Mouse (Mus musculus) bone marrow, adult 2 months (tissue): ENCODE data around the gene Cep152. TPM values are rescaled to one million over a fixed set of nuclear protein-coding genes. Genes with fewer than 3 reads are reported as not detected.

ENCODE experiments used
- H3K27ac ChIP-seq: fragments of 200-500 bp; 2 replicates; pipeline ENCODE4 v1.5.1; 2012; ENCODE audit warnings: low read depth, mild to moderate bottlenecking, control low read depth, inconsistent platforms, low read length; ENCODE audit not compliant: control insufficient read depth, poor library complexity, insufficient read depth
- H3K4me1 ChIP-seq: fragments of 200-500 bp; 2 replicates; pipeline ENCODE4 v1.6.1; 2011; ENCODE audit warnings: low read length; ENCODE audit not compliant: control insufficient read depth, insufficient read depth
- H3K4me3 ChIP-seq: fragments of 200-500 bp; replicated peaks from 2 replicates; pipeline ENCODE3; 2011; ENCODE audit warnings: mild to moderate bottlenecking, low read depth, low read length, control low read depth; ENCODE audit not compliant: control insufficient read depth
- CTCF ChIP-seq: fragments of 200-500 bp; IDR thresholded peaks from 2 replicates; pipeline ENCODE4 v1.5.1; 2011; ENCODE audit warnings: low read length, control low read depth; ENCODE audit not compliant: control insufficient read depth, insufficient read depth
- POLR2A ChIP-seq: fragments of 200-500 bp; IDR thresholded peaks from 2 replicates; pipeline ENCODE4 v1.6.1; 2011; ENCODE audit warnings: low read depth, mild to moderate bottlenecking, control low read depth, low read length, borderline replicate concordance; ENCODE audit not compliant: control insufficient read depth
- WGBS: fragments of 180-500 bp; shearing (Covaris S2); methylation state at CpG from one replicate; pipeline ENCODE4 v1.1.7; 2018; 5-methylcytosine and 5-hydroxymethylcytosine counted together
- polyA plus RNA-seq: library from polyadenylated mRNA; stranded (reverse); fragments of >200 nt; gene quantifications from 2 replicates; pipeline ENCODE4 v1.2.4, GENCODE M21; 2011; ENCODE audit warnings: low replicate concordance; ENCODE audit not compliant: missing spikeins, insufficient read depth, insufficient read length

Gene Cep152
- polyA plus RNA-seq, 1 experiment, result 12.9 TPM

- TF ChIP-seq POLR2A, result no peak
- TF ChIP-seq CTCF, result no peak
- Histone ChIP-seq H3K27ac (no peak overlapping the region), H3K4me1 (no peaks in the 10 kb centered on the region), H3K4me3 (no peak overlapping the region)
- 91% methylated on average over 14 of the region's 14 CpGs for WGBS
These were observed 25.9 kb upstream of the Cep152 start for GRCm38 (mm10) chr2:125650742-125651352.

GRCm38 (mm10) chr2:125650038-125650437, 25.1 kb upstream of the Cep152 start:
- 86% methylated on average over 5 of the region's 5 CpGs for WGBS
- TF ChIP-seq CTCF (no peak), POLR2A (no peak)
- Histone ChIP-seq H3K27ac (no peak overlapping the region), H3K4me1 (no peaks in the 10 kb centered on the region), H3K4me3 (no peak overlapping the region)

GRCm38 (mm10) chr2:125644912-125645311, 20.0 kb upstream of the Cep152 start:
- Histone ChIP-seq H3K4me1 (no peaks in the 10 kb centered on the region), H3K27ac (no peak overlapping the region), H3K4me3 (no peak overlapping the region)
- 88% methylated on average over 6 of the region's 6 CpGs for WGBS
- TF ChIP-seq POLR2A (no peak), CTCF (no peak)

GRCm38 (mm10) chr2:125637331-125637730, 12.4 kb upstream of the Cep152 start:
- no peak overlapping the region for H3K4me3 ChIP-seq
- TF ChIP-seq POLR2A, result no peak
- TF ChIP-seq CTCF, result no peak

DNA sequence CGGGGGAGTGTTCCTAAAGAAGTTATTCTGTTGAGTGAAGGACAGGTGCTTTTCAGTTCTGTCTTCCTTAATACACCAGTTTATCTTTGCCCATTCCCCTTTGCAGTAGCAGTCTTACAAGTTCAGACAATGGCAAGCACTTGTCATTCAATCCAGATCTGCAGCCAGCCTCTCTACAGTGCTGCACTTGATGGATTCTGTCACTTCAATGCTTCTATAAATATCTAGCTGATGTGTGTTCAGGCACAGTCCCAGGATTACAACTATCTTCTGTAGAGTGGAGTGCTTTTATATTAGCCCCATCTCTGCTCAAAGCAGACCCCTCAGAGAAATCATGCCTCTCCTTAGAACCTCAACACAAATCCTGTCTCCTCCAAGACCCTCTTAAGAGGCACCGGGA, 5.1 kb upstream of the Cep152 start:
- Histone ChIP-seq H3K4me1 (no peaks in the 10 kb centered on the region), H3K4me3 (no peak overlapping the region), H3K27ac (no peak overlapping the region)
- WGBS, result 87% methylated on average over 2 of the region's 2 CpGs
- TF ChIP-seq POLR2A (no peak), CTCF (no peak)

More at GRCm38 (mm10) chr2:125637331-125637730, 12.4 kb upstream of the Cep152 start:
- Histone ChIP-seq H3K4me1 (no peaks in the 10 kb centered on the region), H3K27ac (no peak overlapping the region)
- 86% methylated on average over 7 of the region's 7 CpGs for WGBS

DNA sequence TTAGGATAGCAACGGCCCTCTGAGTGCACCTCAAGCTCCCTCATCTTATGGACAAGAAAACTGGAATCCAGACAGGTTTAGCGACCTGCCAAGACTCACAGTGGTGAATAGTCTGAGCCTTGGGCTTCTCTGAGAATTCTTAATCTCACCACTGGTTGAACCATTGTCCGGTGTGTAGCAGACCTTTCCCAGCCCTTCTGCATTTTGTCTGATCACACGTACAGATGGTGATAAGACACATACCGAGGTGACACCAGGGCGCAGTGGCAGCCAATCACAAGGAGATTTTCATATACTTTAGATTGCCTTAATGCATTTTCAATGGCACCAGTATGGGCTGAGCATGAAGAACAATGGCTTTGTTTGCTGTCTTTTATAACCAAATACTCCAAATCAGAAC, 3.6 kb upstream of the Cep152 start:
- H3K4me3 ChIP-seq, result no peak overlapping the region
- no peaks in the 10 kb centered on the region; the same call in 1 of the 2 replicates for H3K4me1 ChIP-seq
- TF ChIP-seq POLR2A (no peak), CTCF (no peak)
- H3K27ac ChIP-seq, result no peak overlapping the region
- 81% methylated on average over 6 of the region's 6 CpGs for WGBS

- no peaks in the 10 kb centered on the region; the same call in 1 of the 2 replicates for H3K4me1 ChIP-seq
- no peak for TF ChIP-seq CTCF
- no peak for TF ChIP-seq POLR2A
- no peak overlapping the region for H3K4me3 ChIP-seq
- H3K27ac ChIP-seq, result no peak overlapping the region
- WGBS, result 85% methylated on average over 4 of the region's 4 CpGs
These were observed 1.6 kb upstream of the Cep152 start for GRCm38 (mm10) chr2:125626536-125626935.

- peak overlapping the region; percentile 96 for H3K4me3 ChIP-seq
- H3K4me1 ChIP-seq, result no peaks in the 10 kb centered on the region; the same call in 1 of the 2 replicates
- 5% methylated on average over 9 of the region's 9 CpGs for WGBS
- no peak overlapping the region; the same call in 1 of the 2 replicates for H3K27ac ChIP-seq
- TF ChIP-seq CTCF (no peak), POLR2A (no peak)
These were observed 707 bp downstream of the Cep152 start for GRCm38 (mm10) chr2:125624127-125624685.
